Mouse (Mus musculus): ENCODE results near the gene Csad. TPM values are rescaled to one million over a fixed set of nuclear protein-coding genes. Genes with fewer than 3 reads are reported as not detected.

The Csad gene
- polyA plus RNA-seq, 1 experiment from 2014 or later = 33.3 TPM

GRCm38 (mm10) chr15:102208092-102208561, 3.6 kb upstream of the Csad start:
- WGBS = 96% methylated on average over 9 of the region's 9 CpGs
- H3K9me3 ChIP-seq (ENCODE audit: control insufficient read depth, low read length) = no peaks in the 10 kb centered on the region
- H3K27me3 ChIP-seq (ENCODE audit: control insufficient read depth, insufficient read depth, low read length) = no peaks in the 10 kb centered on the region
- DNase-seq (ENCODE audit: low spot score) = no peak
- no peak overlapping the region for H3K9ac ChIP-seq
- no peak for ATAC-seq (ENCODE audit: low FRiP score)
- peaks cover 31% of the 10 kb centered on the region for H3K4me1 ChIP-seq (replicated peaks; ENCODE audit: control insufficient read depth, insufficient read depth, low read length)
- H3K4me2 ChIP-seq (replicated peaks) = no peak overlapping the region
- no peak overlapping the region for H3K27ac ChIP-seq
- H3K4me3 ChIP-seq (replicated peaks; ENCODE audit: low read length) = no peak overlapping the region
- H3K36me3 ChIP-seq (replicated peaks; ENCODE audit: control insufficient read depth, insufficient read depth) = peaks cover 83% of the 10 kb centered on the region

GRCm38 (mm10) chr15:102207351-102207750, 2.8 kb upstream of the Csad start:
- WGBS = 81% methylated on average over 3 of the region's 3 CpGs
- peaks cover 36% of the 10 kb centered on the region for H3K4me1 ChIP-seq (replicated peaks; ENCODE audit: control insufficient read depth, insufficient read depth, low read length)
- no peak overlapping the region for H3K9ac ChIP-seq
- DNase-seq (ENCODE audit: low spot score) (no peak), ATAC-seq (ENCODE audit: low FRiP score) (no peak)
- no peak overlapping the region for H3K27ac ChIP-seq
- H3K9me3 ChIP-seq (ENCODE audit: control insufficient read depth, low read length) = no peaks in the 10 kb centered on the region
- H3K36me3 ChIP-seq (replicated peaks; ENCODE audit: control insufficient read depth, insufficient read depth) = peaks cover 75% of the 10 kb centered on the region
- H3K4me2 ChIP-seq (replicated peaks) = 0 out of 2 replicates have a peak overlapping the region, but pooled peaks have one; percentile 60
- no peak overlapping the region for H3K4me3 ChIP-seq (replicated peaks; ENCODE audit: low read length)
- H3K27me3 ChIP-seq (ENCODE audit: control insufficient read depth, insufficient read depth, low read length) = no peaks in the 10 kb centered on the region

GRCm38 (mm10) chr15:102205779-102206178, 1.3 kb upstream of the Csad start:
- Histone ChIP-seq H3K27ac (peak overlapping the region; percentile 99), H3K9ac (peak overlapping the region; percentile 92), H3K4me1 (replicated peaks; ENCODE audit: control insufficient read depth, insufficient read depth, low read length) (peaks cover 39% of the 10 kb centered on the region), H3K9me3 (ENCODE audit: control insufficient read depth, low read length) (no peaks in the 10 kb centered on the region), H3K36me3 (replicated peaks; ENCODE audit: control insufficient read depth, insufficient read depth) (peaks cover 63% of the 10 kb centered on the region), H3K27me3 (ENCODE audit: control insufficient read depth, insufficient read depth, low read length) (no peaks in the 10 kb centered on the region), H3K4me2 (replicated peaks) (peak overlapping the region; percentile 60), H3K4me3 (replicated peaks; ENCODE audit: low read length) (peak overlapping the region; percentile 79)
- WGBS = 31% methylated on average over 8 of the region's 8 CpGs
- DNase-seq (ENCODE audit: low spot score) (peak; percentile 73), ATAC-seq (ENCODE audit: low FRiP score) (peak; percentile 36; the same call in 1 of the 2 replicates)

- H3K4me2 ChIP-seq (replicated peaks) = peak overlapping the region; percentile 60
Measured at GRCm38 (mm10) chr15:102203835-102204381, 616 bp downstream of the Csad start.

GRCm38 (mm10) chr15:102202971-102203834, 1.3 kb downstream of the Csad start, which contains the start of gene Zfp740:
TSS of gene Zfp740 (plus strand) at chr15:102203249.
- Histone ChIP-seq H3K4me2 (replicated peaks) (peak within 1 kb of the TSS; percentile 70), H3K9me3 (ENCODE audit: control insufficient read depth, low read length) (no peaks in the 10 kb centered on the region), H3K4me1 (replicated peaks; ENCODE audit: control insufficient read depth, insufficient read depth, low read length) (peaks cover 39% of the 10 kb centered on the region), H3K9ac (peak within 1 kb of the TSS; percentile 92), H3K4me3 (replicated peaks; ENCODE audit: low read length) (peak within 1 kb of the TSS; percentile 79), H3K36me3 (replicated peaks; ENCODE audit: control insufficient read depth, insufficient read depth) (peaks cover 37% of the 10 kb centered on the region), H3K27ac (peak within 1 kb of the TSS; percentile 99), H3K27me3 (ENCODE audit: control insufficient read depth, insufficient read depth, low read length) (no peaks in the 10 kb centered on the region)
- peak; percentile 95 for ATAC-seq (ENCODE audit: low FRiP score)
- DNase-seq (ENCODE audit: low spot score) = peak; percentile 93
- under 1% methylated on average over 62 of the region's 68 CpGs for WGBS

More at GRCm38 (mm10) chr15:102203835-102204381, 616 bp downstream of the Csad start:
- peaks cover 39% of the 10 kb centered on the region for H3K4me1 ChIP-seq (replicated peaks; ENCODE audit: control insufficient read depth, insufficient read depth, low read length)
- peak overlapping the region; percentile 79 for H3K4me3 ChIP-seq (replicated peaks; ENCODE audit: low read length)
- H3K9ac ChIP-seq = peak overlapping the region; percentile 92
- DNase-seq (ENCODE audit: low spot score) (peak; percentile 74), ATAC-seq (ENCODE audit: low FRiP score) (peak; percentile 47)
- H3K27ac ChIP-seq = peak overlapping the region; percentile 99
- under 1% methylated on average over 42 of the region's 72 CpGs for WGBS
- peaks cover 44% of the 10 kb centered on the region for H3K36me3 ChIP-seq (replicated peaks; ENCODE audit: control insufficient read depth, insufficient read depth)
- no peaks in the 10 kb centered on the region for H3K9me3 ChIP-seq (ENCODE audit: control insufficient read depth, low read length)
- no peaks in the 10 kb centered on the region for H3K27me3 ChIP-seq (ENCODE audit: control insufficient read depth, insufficient read depth, low read length)

GRCm38 (mm10) chr15:102198841-102199240, 5.7 kb downstream of the Csad start:
- 81% methylated on average over 4 of the region's 4 CpGs for WGBS
- no peak for ATAC-seq (ENCODE audit: low FRiP score)

GRCm38 (mm10) chr15:102195373-102195772, 9.2 kb downstream of the Csad start:
- no peak for ATAC-seq (ENCODE audit: low FRiP score)
- WGBS = 89% methylated on average over 4 of the region's 4 CpGs
- Histone ChIP-seq H3K27ac (no peak overlapping the region), H3K4me3 (replicated peaks; ENCODE audit: low read length) (no peak overlapping the region), H3K9me3 (ENCODE audit: control insufficient read depth, low read length) (no peaks in the 10 kb centered on the region), H3K9ac (no peak overlapping the region), H3K27me3 (ENCODE audit: control insufficient read depth, insufficient read depth, low read length) (no peaks in the 10 kb centered on the region), H3K36me3 (replicated peaks; ENCODE audit: control insufficient read depth, insufficient read depth) (no peaks in the 10 kb centered on the region), H3K4me1 (replicated peaks; ENCODE audit: control insufficient read depth, insufficient read depth, low read length) (no peaks in the 10 kb centered on the region), H3K4me2 (replicated peaks) (no peak overlapping the region)
- DNase-seq (ENCODE audit: low spot score) = no peak

More at GRCm38 (mm10) chr15:102198841-102199240, 5.7 kb downstream of the Csad start:
- H3K4me2 ChIP-seq (replicated peaks) = no peak overlapping the region
- H3K27me3 ChIP-seq (ENCODE audit: control insufficient read depth, insufficient read depth, low read length) = no peaks in the 10 kb centered on the region
- no peak for DNase-seq (ENCODE audit: low spot score)
- no peaks in the 10 kb centered on the region for H3K9me3 ChIP-seq (ENCODE audit: control insufficient read depth, low read length)
- H3K4me3 ChIP-seq (replicated peaks; ENCODE audit: low read length) = no peak overlapping the region
- H3K9ac ChIP-seq = no peak overlapping the region
- H3K27ac ChIP-seq = no peak overlapping the region
- peaks cover 8% of the 10 kb centered on the region for H3K4me1 ChIP-seq (replicated peaks; ENCODE audit: control insufficient read depth, insufficient read depth, low read length)
- H3K36me3 ChIP-seq (replicated peaks; ENCODE audit: control insufficient read depth, insufficient read depth) = no peaks in the 10 kb centered on the region

- WGBS = 87% methylated on average over 4 of the region's 4 CpGs
- no peak for DNase-seq (ENCODE audit: low spot score)
- H3K9me3 ChIP-seq (ENCODE audit: control insufficient read depth, low read length) = no peaks in the 10 kb centered on the region
- H3K4me3 ChIP-seq (replicated peaks; ENCODE audit: low read length) = no peak overlapping the region
- ATAC-seq (ENCODE audit: low FRiP score) = no peak
- no peak overlapping the region for H3K27ac ChIP-seq
- no peaks in the 10 kb centered on the region for H3K27me3 ChIP-seq (ENCODE audit: control insufficient read depth, insufficient read depth, low read length)
- no peak overlapping the region for H3K9ac ChIP-seq
- H3K4me1 ChIP-seq (replicated peaks; ENCODE audit: control insufficient read depth, insufficient read depth, low read length) = no peaks in the 10 kb centered on the region
- H3K36me3 ChIP-seq (replicated peaks; ENCODE audit: control insufficient read depth, insufficient read depth) = no peaks in the 10 kb centered on the region
- no peak overlapping the region for H3K4me2 ChIP-seq (replicated peaks)
Measured at GRCm38 (mm10) chr15:102194439-102194838, 10.1 kb downstream of the Csad start.

GRCm38 (mm10) chr15:102193652-102194051, 10.9 kb downstream of the Csad start:
- DNase-seq (ENCODE audit: low spot score) (no peak), ATAC-seq (ENCODE audit: low FRiP score) (no peak)
- Histone ChIP-seq H3K27me3 (ENCODE audit: control insufficient read depth, insufficient read depth, low read length) (no peaks in the 10 kb centered on the region), H3K9me3 (ENCODE audit: control insufficient read depth, low read length) (no peaks in the 10 kb centered on the region), H3K27ac (no peak overlapping the region), H3K36me3 (replicated peaks; ENCODE audit: control insufficient read depth, insufficient read depth) (no peaks in the 10 kb centered on the region), H3K9ac (no peak overlapping the region), H3K4me3 (replicated peaks; ENCODE audit: low read length) (no peak overlapping the region), H3K4me2 (replicated peaks) (no peak overlapping the region), H3K4me1 (replicated peaks; ENCODE audit: control insufficient read depth, insufficient read depth, low read length) (no peaks in the 10 kb centered on the region)
- 87% methylated on average over 4 of the region's 4 CpGs for WGBS
